Mouse (Mus musculus): ENCODE measurements around the gene Ahctf1. TPM values are rescaled to one million over a fixed set of nuclear protein-coding genes. Genes with fewer than 3 reads are reported as not detected.

The Ahctf1 gene
- polyA plus RNA-seq, 1 experiment from 2014 or later: 27.3 TPM

GRCm38 (mm10) chr1:179787281-179787680 is 16.2 kb downstream of the Ahctf1 start:
- H3K27ac ChIP-seq (replicated peaks; ENCODE audit: low read depth, low read length): no peak overlapping the region
- H3K9me3 ChIP-seq (ENCODE audit: control insufficient read depth, low read length): no peaks in the 10 kb centered on the region
- no peak overlapping the region for H3K4me2 ChIP-seq (ENCODE audit: low read depth, low read length)
- no peaks in the 10 kb centered on the region for H3K4me1 ChIP-seq (ENCODE audit: control insufficient read depth, insufficient read depth, low read length)
- ATAC-seq (ENCODE audit: low read depth) (no peak), DNase-seq (ENCODE audit: low spot score) (no peak)
- H3K27me3 ChIP-seq (replicated peaks; ENCODE audit: control insufficient read depth, insufficient read depth, low read length): no peaks in the 10 kb centered on the region
- peaks cover 88% of the 10 kb centered on the region for H3K36me3 ChIP-seq (ENCODE audit: control insufficient read depth, insufficient read depth, low read length)
- H3K4me3 ChIP-seq (ENCODE audit: low read depth, low read length): no peak overlapping the region
- WGBS: 79% methylated on average over 4 of the region's 4 CpGs
- H3K9ac ChIP-seq (ENCODE audit: low read depth, low read length): no peak overlapping the region

- Histone ChIP-seq H3K4me1 (ENCODE audit: control insufficient read depth, insufficient read depth, low read length) (no peaks in the 10 kb centered on the region), H3K4me2 (ENCODE audit: low read depth, low read length) (no peak overlapping the region), H3K27ac (replicated peaks; ENCODE audit: low read depth, low read length) (no peak overlapping the region), H3K9ac (ENCODE audit: low read depth, low read length) (no peak overlapping the region), H3K36me3 (ENCODE audit: control insufficient read depth, insufficient read depth, low read length) (peaks cover 90% of the 10 kb centered on the region), H3K27me3 (replicated peaks; ENCODE audit: control insufficient read depth, insufficient read depth, low read length) (no peaks in the 10 kb centered on the region), H3K9me3 (ENCODE audit: control insufficient read depth, low read length) (no peaks in the 10 kb centered on the region), H3K4me3 (ENCODE audit: low read depth, low read length) (no peak overlapping the region)
- 85% methylated on average over 5 of the region's 5 CpGs for WGBS
- ATAC-seq (ENCODE audit: low read depth) (no peak), DNase-seq (ENCODE audit: low spot score) (no peak)
These were observed 18.0 kb downstream of the Ahctf1 start for GRCm38 (mm10) chr1:179785502-179785901.

- no peak overlapping the region for H3K4me2 ChIP-seq (ENCODE audit: low read depth, low read length)
- ATAC-seq (ENCODE audit: low read depth) (no peak), DNase-seq (ENCODE audit: low spot score) (no peak)
- H3K27ac ChIP-seq (replicated peaks; ENCODE audit: low read depth, low read length): no peak overlapping the region
- no peaks in the 10 kb centered on the region for H3K9me3 ChIP-seq (ENCODE audit: control insufficient read depth, low read length)
- no peaks in the 10 kb centered on the region for H3K4me1 ChIP-seq (ENCODE audit: control insufficient read depth, insufficient read depth, low read length)
- H3K36me3 ChIP-seq (ENCODE audit: control insufficient read depth, insufficient read depth, low read length): peaks cover 90% of the 10 kb centered on the region
- 89% methylated on average over 4 of the region's 4 CpGs for WGBS
- H3K9ac ChIP-seq (ENCODE audit: low read depth, low read length): no peak overlapping the region
- H3K27me3 ChIP-seq (replicated peaks; ENCODE audit: control insufficient read depth, insufficient read depth, low read length): no peaks in the 10 kb centered on the region
- H3K4me3 ChIP-seq (ENCODE audit: low read depth, low read length): no peak overlapping the region
These were observed 19.4 kb downstream of the Ahctf1 start for GRCm38 (mm10) chr1:179784098-179784497.

- H3K9ac ChIP-seq (ENCODE audit: low read depth, low read length): no peak overlapping the region
- ATAC-seq (ENCODE audit: low read depth): no peak
- WGBS: 93% methylated on average over 8 of the region's 8 CpGs
- DNase-seq (ENCODE audit: low spot score): no peak
- no peaks in the 10 kb centered on the region for H3K4me1 ChIP-seq (ENCODE audit: control insufficient read depth, insufficient read depth, low read length)
- H3K4me3 ChIP-seq (ENCODE audit: low read depth, low read length): no peak overlapping the region
- H3K27me3 ChIP-seq (replicated peaks; ENCODE audit: control insufficient read depth, insufficient read depth, low read length): no peaks in the 10 kb centered on the region
- no peak overlapping the region for H3K27ac ChIP-seq (replicated peaks; ENCODE audit: low read depth, low read length)
- no peaks in the 10 kb centered on the region for H3K9me3 ChIP-seq (ENCODE audit: control insufficient read depth, low read length)
- H3K4me2 ChIP-seq (ENCODE audit: low read depth, low read length): no peak overlapping the region
- peaks cover 94% of the 10 kb centered on the region for H3K36me3 ChIP-seq (ENCODE audit: control insufficient read depth, insufficient read depth, low read length)
These were observed 26.6 kb downstream of the Ahctf1 start for GRCm38 (mm10) chr1:179776831-179777230.

- H3K27ac ChIP-seq (replicated peaks; ENCODE audit: low read depth, low read length): no peak overlapping the region
- H3K36me3 ChIP-seq (ENCODE audit: control insufficient read depth, insufficient read depth, low read length): peaks cover 90% of the 10 kb centered on the region
- 96% methylated on average over 4 of the region's 4 CpGs for WGBS
These were observed 42.9 kb downstream of the Ahctf1 start for GRCm38 (mm10) chr1:179760553-179760952.

GRCm38 (mm10) chr1:179760086-179760485 is 43.4 kb downstream of the Ahctf1 start:
- Histone ChIP-seq H3K27me3 (replicated peaks; ENCODE audit: control insufficient read depth, insufficient read depth, low read length) (no peaks in the 10 kb centered on the region), H3K27ac (replicated peaks; ENCODE audit: low read depth, low read length) (no peak overlapping the region), H3K4me3 (ENCODE audit: low read depth, low read length) (no peak overlapping the region), H3K36me3 (ENCODE audit: control insufficient read depth, insufficient read depth, low read length) (peaks cover 90% of the 10 kb centered on the region), H3K4me1 (ENCODE audit: control insufficient read depth, insufficient read depth, low read length) (no peaks in the 10 kb centered on the region), H3K9ac (ENCODE audit: low read depth, low read length) (no peak overlapping the region), H3K9me3 (ENCODE audit: control insufficient read depth, low read length) (no peaks in the 10 kb centered on the region), H3K4me2 (ENCODE audit: low read depth, low read length) (no peak overlapping the region)
- DNase-seq (ENCODE audit: low spot score): no peak
- WGBS: 94% methylated on average over 5 of the region's 5 CpGs
- ATAC-seq (ENCODE audit: low read depth): no peak

More at GRCm38 (mm10) chr1:179760553-179760952, 42.9 kb downstream of the Ahctf1 start:
- Histone ChIP-seq H3K9me3 (ENCODE audit: control insufficient read depth, low read length) (no peaks in the 10 kb centered on the region), H3K4me1 (ENCODE audit: control insufficient read depth, insufficient read depth, low read length) (no peaks in the 10 kb centered on the region), H3K27me3 (replicated peaks; ENCODE audit: control insufficient read depth, insufficient read depth, low read length) (no peaks in the 10 kb centered on the region), H3K9ac (ENCODE audit: low read depth, low read length) (no peak overlapping the region), H3K4me3 (ENCODE audit: low read depth, low read length) (no peak overlapping the region), H3K4me2 (ENCODE audit: low read depth, low read length) (no peak overlapping the region)
- ATAC-seq (ENCODE audit: low read depth) (no peak), DNase-seq (ENCODE audit: low spot score) (no peak)

GRCm38 (mm10) chr1:179756477-179756876 is 47.0 kb downstream of the Ahctf1 start:
- Histone ChIP-seq H3K36me3 (ENCODE audit: control insufficient read depth, insufficient read depth, low read length) (peaks cover 87% of the 10 kb centered on the region), H3K4me3 (ENCODE audit: low read depth, low read length) (no peak overlapping the region), H3K9ac (ENCODE audit: low read depth, low read length) (no peak overlapping the region), H3K27me3 (replicated peaks; ENCODE audit: control insufficient read depth, insufficient read depth, low read length) (no peaks in the 10 kb centered on the region), H3K4me1 (ENCODE audit: control insufficient read depth, insufficient read depth, low read length) (no peaks in the 10 kb centered on the region), H3K27ac (replicated peaks; ENCODE audit: low read depth, low read length) (no peak overlapping the region), H3K4me2 (ENCODE audit: low read depth, low read length) (no peak overlapping the region), H3K9me3 (ENCODE audit: control insufficient read depth, low read length) (no peaks in the 10 kb centered on the region)
- DNase-seq (ENCODE audit: low spot score): no peak
- no peak for ATAC-seq (ENCODE audit: low read depth)

GRCm38 (mm10) chr1:179753006-179753405 is 50.5 kb downstream of the Ahctf1 start:
- ATAC-seq (ENCODE audit: low read depth) (no peak), DNase-seq (ENCODE audit: low spot score) (no peak)
- Histone ChIP-seq H3K36me3 (ENCODE audit: control insufficient read depth, insufficient read depth, low read length) (peaks cover 90% of the 10 kb centered on the region), H3K27me3 (replicated peaks; ENCODE audit: control insufficient read depth, insufficient read depth, low read length) (no peaks in the 10 kb centered on the region), H3K4me2 (ENCODE audit: low read depth, low read length) (no peak overlapping the region), H3K9ac (ENCODE audit: low read depth, low read length) (no peak overlapping the region), H3K9me3 (ENCODE audit: control insufficient read depth, low read length) (no peaks in the 10 kb centered on the region), H3K4me3 (ENCODE audit: low read depth, low read length) (no peak overlapping the region), H3K4me1 (ENCODE audit: control insufficient read depth, insufficient read depth, low read length) (no peaks in the 10 kb centered on the region), H3K27ac (replicated peaks; ENCODE audit: low read depth, low read length) (no peak overlapping the region)
- 95% methylated on average over 8 of the region's 8 CpGs for WGBS

GRCm38 (mm10) chr1:179752276-179752675 is 51.2 kb downstream of the Ahctf1 start:
- H3K4me2 ChIP-seq (ENCODE audit: low read depth, low read length): no peak overlapping the region
- DNase-seq (ENCODE audit: low spot score) (no peak), ATAC-seq (ENCODE audit: low read depth) (no peak)
- H3K27me3 ChIP-seq (replicated peaks; ENCODE audit: control insufficient read depth, insufficient read depth, low read length): no peaks in the 10 kb centered on the region
- no peaks in the 10 kb centered on the region for H3K9me3 ChIP-seq (ENCODE audit: control insufficient read depth, low read length)
- peaks cover 91% of the 10 kb centered on the region for H3K36me3 ChIP-seq (ENCODE audit: control insufficient read depth, insufficient read depth, low read length)
- H3K4me3 ChIP-seq (ENCODE audit: low read depth, low read length): no peak overlapping the region
- no peak overlapping the region for H3K27ac ChIP-seq (replicated peaks; ENCODE audit: low read depth, low read length)
- H3K9ac ChIP-seq (ENCODE audit: low read depth, low read length): no peak overlapping the region
- H3K4me1 ChIP-seq (ENCODE audit: control insufficient read depth, insufficient read depth, low read length): no peaks in the 10 kb centered on the region
- 94% methylated on average over 11 of the region's 11 CpGs for WGBS
